Mouse (Mus musculus): ENCODE data around the gene Igfbp2.
A peak's percentile ranks its signal among the peaks of the same experiment; 100 is the strongest.

Igfbp2 gene

DNA sequence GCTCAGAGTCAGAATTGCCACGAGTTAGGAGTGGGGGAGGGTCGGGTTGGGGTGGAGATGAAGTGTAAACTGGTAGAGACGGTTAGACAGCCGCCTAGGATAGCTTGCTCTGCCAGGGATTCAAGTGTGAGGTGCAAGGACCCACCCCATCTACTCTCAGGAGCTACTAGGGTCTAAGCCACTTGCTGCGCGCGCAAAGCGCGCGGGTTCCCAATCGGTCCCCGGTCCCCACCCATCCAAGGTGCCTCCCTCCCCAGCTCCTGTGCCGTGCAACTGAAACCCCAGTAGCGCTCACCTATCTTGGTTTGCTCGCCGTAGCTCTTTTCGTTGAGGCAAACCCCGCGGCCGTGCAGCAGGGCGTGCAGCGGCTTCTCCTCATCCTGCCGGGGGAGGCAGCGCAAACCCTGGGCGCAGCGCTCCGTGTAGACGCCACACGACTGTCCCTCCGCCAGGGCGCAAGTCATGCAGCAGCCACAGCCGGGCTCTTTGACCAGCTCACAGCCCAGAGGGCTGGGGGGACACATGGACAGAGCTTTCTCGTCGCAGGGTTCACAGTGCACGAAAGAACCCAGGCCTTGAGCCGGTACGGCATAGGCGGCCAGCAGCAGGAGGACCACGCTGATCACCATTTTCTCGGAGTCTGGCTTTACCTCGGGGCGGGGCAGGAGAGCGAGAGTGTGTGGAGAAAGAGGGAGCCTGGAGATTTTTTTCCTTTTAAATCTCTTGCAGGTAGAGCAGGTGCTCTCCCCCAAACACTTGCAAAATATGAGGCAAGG lies 49.4 kb downstream of the Igfbp2 start:
- peak; percentile 47 for DNase-seq

DNA sequence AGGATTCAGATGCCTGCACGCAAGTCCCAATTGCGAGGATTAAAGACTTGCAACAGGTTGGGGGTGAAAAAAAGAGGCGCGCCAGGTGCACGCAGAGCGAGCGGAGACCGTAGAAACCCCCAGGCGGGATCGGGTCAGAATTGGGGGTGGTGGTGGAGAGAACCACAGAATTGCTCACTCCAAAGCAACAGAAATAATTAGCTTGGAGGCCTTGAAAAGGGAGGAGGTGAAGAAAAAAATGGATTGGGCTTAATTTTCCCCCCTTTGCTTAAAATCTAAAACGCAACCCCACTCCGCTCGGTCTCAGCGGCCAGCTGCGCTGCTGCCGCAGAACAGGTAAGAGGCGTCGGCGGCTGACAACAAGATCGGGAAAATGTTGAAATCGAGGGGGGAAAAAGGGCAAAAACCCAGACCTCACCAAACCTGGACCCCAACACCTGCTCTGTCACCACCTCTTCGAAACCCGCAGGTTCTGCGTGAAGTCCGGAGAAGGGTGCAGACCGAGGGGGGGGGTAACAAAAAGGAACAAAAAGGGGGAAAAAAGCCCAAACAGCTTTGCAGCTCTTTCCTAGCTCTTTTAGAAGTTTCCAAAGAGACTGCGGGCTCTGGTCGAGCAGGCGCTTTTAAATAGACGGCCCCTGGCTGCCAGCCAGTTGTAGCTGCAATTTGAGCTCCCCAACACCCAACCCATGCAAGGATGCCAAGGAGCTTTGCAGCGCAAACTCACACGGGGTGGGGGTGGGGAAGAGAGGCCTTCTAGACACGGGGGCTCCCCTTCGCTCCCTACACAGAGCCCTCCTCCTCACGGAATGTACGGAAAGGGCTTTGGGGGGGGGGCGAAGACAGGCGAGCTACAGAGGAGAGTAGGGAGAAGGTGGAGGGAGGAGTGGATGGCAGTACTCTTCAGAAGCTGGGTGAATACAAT lies 50.2 kb downstream of the Igfbp2 start, which contains the start of gene Igfbp5:
TSS of gene Igfbp5 (minus strand) at position 598 of the 925 bp plus-strand sequence.
- DNase-seq: peak; percentile 84

DNA sequence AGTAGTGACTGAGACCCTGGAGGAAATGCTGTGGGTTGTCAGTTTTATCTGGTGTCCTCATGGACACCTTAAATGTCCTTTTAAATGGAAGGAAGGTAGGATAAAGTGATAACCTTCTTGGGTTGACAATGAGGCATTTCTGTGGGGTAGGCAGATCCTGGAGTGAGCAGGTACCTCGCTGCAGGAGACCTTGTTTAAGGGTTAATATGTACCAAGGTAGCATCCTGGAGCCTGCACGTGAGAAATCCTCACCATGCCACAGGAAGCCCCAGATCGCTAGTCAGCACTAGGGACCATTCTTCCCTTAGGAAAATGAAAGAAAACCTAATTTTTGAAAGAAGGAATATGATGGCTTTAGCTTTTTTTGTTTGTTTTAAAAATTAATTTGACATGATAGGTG lies 51.4 kb downstream of the Igfbp2 start:
- no peak for DNase-seq

DNA sequence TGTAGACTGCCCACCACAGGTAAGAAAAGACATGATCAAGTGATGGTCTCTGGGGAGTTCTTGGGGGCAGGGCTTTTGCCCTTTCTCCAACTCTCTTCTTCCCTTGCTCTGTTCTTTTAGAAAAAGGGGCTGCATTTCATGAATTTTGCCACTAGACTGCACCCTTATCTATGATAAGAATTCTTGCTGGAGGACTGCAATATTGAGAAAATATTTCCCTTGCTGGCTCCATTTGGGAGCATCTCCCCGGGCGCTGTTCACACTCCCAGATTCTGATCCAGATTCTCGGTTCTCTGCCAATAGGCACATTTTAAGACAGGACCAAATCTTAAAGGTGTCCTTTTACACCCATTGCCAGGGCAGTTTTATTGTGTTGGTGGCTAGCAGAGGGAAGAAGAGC lies 51.8 kb downstream of the Igfbp2 start:
- no peak for DNase-seq

DNA sequence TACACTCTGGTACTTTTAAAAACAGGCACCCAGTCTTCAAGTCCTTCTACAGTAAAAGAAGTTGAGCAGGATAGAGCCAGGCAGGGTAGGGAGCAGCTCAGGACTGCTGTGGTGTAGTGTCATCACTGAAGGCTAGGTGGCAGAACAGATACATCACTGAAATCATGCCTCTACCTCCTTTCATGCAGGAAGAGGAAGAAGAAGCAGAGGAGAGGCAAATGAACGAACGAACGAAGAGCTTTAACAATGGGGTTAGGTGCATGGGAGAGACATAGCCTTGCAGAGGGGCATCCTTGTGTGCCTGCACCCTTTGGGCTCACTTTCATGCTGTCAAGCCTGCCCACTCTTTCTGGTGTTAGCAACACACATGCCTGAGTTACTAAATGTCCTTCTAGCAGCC lies 53.6 kb downstream of the Igfbp2 start:
- DNase-seq: peak; percentile 53

DNA sequence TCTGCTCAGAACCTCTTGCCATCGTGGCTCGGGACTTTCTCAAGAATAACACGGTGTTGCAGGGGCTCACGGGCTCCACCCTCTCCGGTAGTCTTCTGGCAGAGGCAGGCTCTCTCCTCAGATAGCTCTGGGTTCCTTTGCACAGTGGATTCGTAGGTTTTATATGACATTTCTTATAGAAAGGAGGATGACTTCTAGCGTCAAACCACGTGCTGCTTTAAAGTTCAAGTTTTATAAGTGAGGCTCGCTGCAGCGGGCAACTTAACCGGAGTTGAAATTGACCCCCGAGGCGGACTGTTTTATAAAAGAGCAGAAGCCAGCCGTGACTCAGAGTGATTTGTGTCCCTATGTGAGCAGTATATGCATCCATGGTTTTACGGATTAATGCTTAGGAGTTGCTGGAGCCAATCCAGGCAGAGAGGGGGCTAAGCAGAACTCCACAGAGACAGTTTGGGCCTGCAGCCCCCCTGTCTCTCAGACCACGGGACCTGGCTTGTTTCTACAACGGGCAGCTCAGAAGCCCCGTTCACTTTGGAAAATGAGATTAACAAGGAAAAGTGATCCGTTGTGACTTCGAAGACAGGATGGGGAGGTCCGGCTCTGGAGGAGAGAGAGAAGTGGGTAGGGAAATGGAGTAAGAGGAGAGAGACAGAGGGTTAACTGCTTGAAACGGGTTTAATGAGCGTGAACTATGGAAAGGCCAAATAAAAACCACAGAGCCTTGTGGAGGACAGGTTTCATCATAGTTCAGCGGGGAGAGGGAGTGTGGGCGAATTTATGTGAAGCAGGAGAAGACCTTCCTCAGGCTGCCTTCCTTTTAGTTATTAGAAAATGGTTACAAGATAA lies 54.4 kb downstream of the Igfbp2 start:
- no peak for DNase-seq

DNA sequence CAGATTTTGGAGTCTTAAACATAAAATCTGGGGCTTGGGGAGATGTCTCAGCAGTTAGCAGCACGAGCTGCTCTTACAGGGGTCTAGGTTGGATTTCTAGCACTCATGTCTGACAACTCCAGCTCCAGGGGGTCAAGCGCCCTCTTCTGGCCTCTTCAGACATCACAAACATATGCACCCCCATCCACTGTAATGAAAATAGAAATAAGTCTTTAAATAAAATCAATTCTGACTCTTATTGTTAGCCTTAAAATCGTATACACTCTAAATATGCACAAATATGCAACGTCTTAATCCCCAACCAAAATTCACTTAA lies 55.0 kb downstream of the Igfbp2 start:
- DNase-seq: no peak

DNA sequence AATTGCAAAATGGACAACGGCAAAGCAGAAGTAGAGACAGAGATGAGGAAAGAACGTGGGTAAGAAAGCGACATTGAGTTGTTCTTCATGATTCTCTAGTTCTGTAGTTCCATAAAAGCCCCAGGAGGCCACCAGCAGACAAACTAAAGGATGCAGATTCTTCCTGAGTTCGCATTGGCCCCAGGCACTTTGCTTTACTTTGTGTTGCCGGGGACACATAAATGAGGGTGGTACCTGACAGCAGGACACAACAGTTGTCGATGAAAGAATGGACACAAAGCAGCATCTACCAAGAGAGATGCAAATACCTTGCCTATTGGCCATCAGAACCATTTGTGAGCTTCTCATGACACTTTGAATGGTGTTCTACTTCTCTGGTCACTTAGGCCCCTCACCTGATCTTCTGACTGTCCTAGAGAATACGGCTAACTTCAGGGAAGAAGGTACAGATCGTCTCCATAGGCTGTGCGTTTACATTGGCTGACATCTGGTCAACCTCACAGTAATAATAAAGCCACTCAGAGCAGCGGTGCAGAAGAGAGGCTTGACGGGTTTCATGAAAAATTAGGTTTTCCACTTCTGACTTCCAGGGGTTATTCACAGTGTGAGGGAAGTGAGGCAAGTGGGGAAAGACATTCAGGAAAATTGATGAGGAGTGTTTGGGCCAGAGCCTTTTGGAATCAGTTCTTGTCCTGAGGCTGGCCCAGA lies 61.0 kb downstream of the Igfbp2 start:
- no peak for DNase-seq

DNA sequence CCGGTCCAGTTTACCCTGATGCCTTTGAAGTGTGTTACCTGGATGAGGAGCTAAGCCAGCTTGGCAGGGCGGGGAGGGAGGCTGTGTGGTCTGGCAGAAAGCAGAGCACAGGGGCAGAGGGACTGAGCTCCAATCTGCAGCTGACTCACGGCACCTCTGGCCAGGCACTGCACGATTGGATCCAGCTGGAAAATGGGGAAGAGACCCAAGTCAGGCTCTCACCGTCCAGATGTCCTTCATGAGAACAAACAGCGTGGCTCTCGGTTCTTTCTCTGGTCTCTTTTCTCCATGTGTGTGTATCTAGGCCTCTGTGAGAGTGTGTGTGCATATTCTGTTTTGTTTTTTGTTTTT lies 61.5 kb downstream of the Igfbp2 start:
- DNase-seq: peak; percentile 64

DNA sequence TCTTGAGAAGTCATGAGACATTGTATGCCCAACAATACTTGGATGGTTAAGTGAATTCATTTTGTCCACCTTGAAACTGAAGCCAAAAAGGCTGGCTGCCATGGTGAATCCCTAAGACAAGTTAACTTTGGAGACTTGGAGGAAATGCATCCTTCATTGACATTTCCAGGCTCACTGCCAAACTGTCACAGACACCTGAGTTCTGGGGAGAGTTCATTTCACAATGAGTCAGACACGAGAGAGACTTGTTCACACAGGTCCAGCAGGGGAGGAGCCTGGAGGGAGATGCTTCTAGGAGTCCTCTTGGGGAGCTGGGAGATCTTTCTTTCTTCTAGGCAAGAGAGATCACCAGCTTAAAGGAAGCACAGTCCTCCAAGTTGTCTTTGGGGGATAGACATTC lies 63.6 kb downstream of the Igfbp2 start:
- no peak for DNase-seq

DNA sequence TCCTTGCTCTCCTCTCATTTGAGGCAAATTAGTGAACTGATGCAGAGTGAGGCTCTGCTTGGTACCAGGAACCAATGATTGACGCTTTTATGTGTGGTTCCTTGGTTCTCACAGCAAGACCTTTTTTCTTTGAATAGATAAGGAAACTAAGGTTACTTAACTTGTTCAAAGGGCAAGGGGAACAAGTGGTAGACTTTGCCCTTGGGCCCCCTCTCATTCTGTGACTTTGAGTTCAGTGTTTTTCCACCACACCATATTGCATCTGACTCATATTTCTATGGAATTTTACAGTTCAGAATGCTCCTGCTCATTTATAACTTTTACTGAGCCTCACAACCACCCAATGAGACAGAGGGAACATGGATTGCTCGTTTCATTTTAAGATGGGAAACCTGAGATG lies 71.5 kb downstream of the Igfbp2 start:
- DNase-seq: no peak
